Mouse (Mus musculus) intestine, embryonic 15.5 days (tissue): ENCODE measurements around the gene Nat8f3. TPM values are rescaled to one million over a fixed set of nuclear protein-coding genes. Genes with fewer than 3 reads are reported as not detected.
"Not testable (repeated sequence)": the region's sequence is repeated elsewhere in the genome, so short reads cannot be mapped to it uniquely, and the experiment has no call there.

Experiments used
- ATAC-seq: fragments of 200-750 bp; cut with Nextera tagmentation; 2 replicates; pipeline ENCODE4 v1.8.0; 2017; ENCODE audit warnings: moderate TSS enrichment, moderate library complexity
- H3K27ac ChIP-seq: fragments of 300-500 bp; sonication (generic); 2 replicates; pipeline ENCODE4 v1.5.1; 2015; ENCODE audit warnings: mild to moderate bottlenecking, inconsistent platforms
- H3K27me3 ChIP-seq: fragments of 300-500 bp; sonication (generic); replicated peaks from 2 replicates; pipeline ENCODE4 v1.6.1; 2015; ENCODE audit warnings: inconsistent platforms
- H3K36me3 ChIP-seq: fragments of 300-500 bp; sonication (generic); 2 replicates; pipeline ENCODE4 v1.6.1; 2015; ENCODE audit warnings: inconsistent platforms
- H3K4me1 ChIP-seq: fragments of 300-500 bp; sonication (generic); replicated peaks from 2 replicates; pipeline ENCODE4 v1.6.1; 2015; ENCODE audit warnings: inconsistent platforms
- H3K4me2 ChIP-seq: fragments of 300-500 bp; sonication (generic); replicated peaks from 2 replicates; pipeline ENCODE4 v1.6.1; 2015; ENCODE audit warnings: mild to moderate bottlenecking, inconsistent platforms
- H3K4me3 ChIP-seq: fragments of 300-500 bp; sonication (generic); replicated peaks from 2 replicates; pipeline ENCODE4 v1.5.1; 2015; ENCODE audit warnings: inconsistent platforms
- H3K9ac ChIP-seq: fragments of 300-500 bp; sonication (generic); 2 replicates; pipeline ENCODE4 v1.6.1; 2015; ENCODE audit warnings: inconsistent platforms
- H3K9me3 ChIP-seq: fragments of 300-500 bp; sonication (generic); 2 replicates; pipeline ENCODE4 v1.6.1; 2016; ENCODE audit warnings: inconsistent platforms
- WGBS: fragments of 180-500 bp; shearing (Covaris S2); methylation state at CpG from one replicate; pipeline ENCODE4 v1.1.7; 2015; 5-methylcytosine and 5-hydroxymethylcytosine counted together
- polyA plus RNA-seq: library from polyadenylated mRNA; unstranded; fragments of >200 nt; fragmentation: Nextera tagmentation; extraction: Ambion mirVana; gene quantifications from 2 replicates; pipeline ENCODE4 v1.2.1, GENCODE M21; 2015

Gene Nat8f3
- polyA plus RNA-seq, 1 experiment from 2014 or later = not detected

DNA sequence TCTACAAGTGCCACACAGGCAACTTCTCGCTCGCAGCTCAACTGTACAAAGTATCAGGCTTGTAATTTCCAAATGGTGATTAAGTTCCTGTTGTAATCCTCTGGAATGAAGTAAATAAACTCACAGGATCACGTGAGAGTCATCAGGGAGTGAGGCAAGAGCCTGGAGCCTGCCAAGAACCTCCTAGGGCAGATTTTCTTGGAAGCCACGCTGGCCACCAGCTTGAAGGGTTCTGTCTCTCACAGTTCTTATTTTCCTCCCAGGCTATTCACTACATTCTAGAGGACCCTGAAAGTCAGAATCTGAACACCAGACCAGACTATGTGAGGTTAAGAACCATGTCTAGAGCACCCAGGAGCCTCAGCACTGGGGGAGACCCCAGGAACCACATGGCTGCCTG lies 63.6 kb downstream of the Nat8f3 start:
- H3K4me3 ChIP-seq, H3K4me1 ChIP-seq, H3K4me2 ChIP-seq, H3K9me3 ChIP-seq, H3K36me3 ChIP-seq, H3K27ac ChIP-seq, H3K27me3 ChIP-seq, ATAC-seq, H3K9ac ChIP-seq: not testable (repeated sequence)
- 59% methylated on average over 2 of the region's 4 CpGs for WGBS

Other genes starting within 250 kb of the Nat8f3 start
- gene Alms1, start 178.2 kb downstream of the Nat8f3 start, polyA plus RNA-seq = 3.1 and 3.6 TPM in 2 replicates
- not detected in 2 replicates for gene Nat8f7, start 52.5 kb downstream of the Nat8f3 start, polyA plus RNA-seq
- gene Nat8f6, start 55.2 kb upstream of the Nat8f3 start, polyA plus RNA-seq = not detected in 2 replicates
- 0.16 and 0.29 TPM in 2 replicates for gene Nat8f5, start 55.2 kb upstream of the Nat8f3 start, polyA plus RNA-seq
- 3.3 and 4.8 TPM in 2 replicates for gene Nat8, start 66.3 kb upstream of the Nat8f3 start, polyA plus RNA-seq
- gene Nat8f2, start 103.4 kb upstream of the Nat8f3 start, polyA plus RNA-seq = 0.08 TPM in 1 of 2 replicates, not detected in the other
- 4.5 and 5.0 TPM in 2 replicates for gene Nat8f4, start 139.1 kb upstream of the Nat8f3 start, polyA plus RNA-seq
- gene Tprkb, start 146.1 kb upstream of the Nat8f3 start, polyA plus RNA-seq = 39.3 and 41.8 TPM in 2 replicates
- 8.6 and 9.0 TPM in 2 replicates for gene Nat8f1, start 149.9 kb upstream of the Nat8f3 start, polyA plus RNA-seq
- gene Dusp11, start 195.9 kb upstream of the Nat8f3 start, polyA plus RNA-seq = 43.4 and 43.5 TPM in 2 replicates